Mouse (Mus musculus) forebrain, postnatal 0 days (tissue): ENCODE data around the gene Pym1. TPM values are rescaled to one million over a fixed set of nuclear protein-coding genes. Genes with fewer than 3 reads are reported as not detected.
"Not testable (repeated sequence)": the region's sequence is repeated elsewhere in the genome, so short reads cannot be mapped to it uniquely, and the experiment has no call there.

Experiments used
- ATAC-seq: fragments of 200-750 bp; cut with Nextera tagmentation; 2 replicates; pipeline ENCODE4 v1.8.0; 2017; ENCODE audit warnings: mild to moderate bottlenecking, moderate library complexity
- DNase-seq: peaks from one replicate; pipeline ENCODE4 v3.0.0-alpha.2; 2015
- H3K27ac ChIP-seq: fragments of 300-500 bp; sonication (generic); 2 replicates; pipeline ENCODE4 v1.5.1; 2014; ENCODE audit warnings: low read depth, mild to moderate bottlenecking, antibody characterized with exemption, low read length, moderate library complexity, mixed read lengths
- H3K27me3 ChIP-seq: fragments of 300-500 bp; sonication (generic); 2 replicates; pipeline ENCODE4 v1.6.1; 2014; ENCODE audit warnings: mild to moderate bottlenecking, low read length, mixed read lengths; ENCODE audit not compliant: insufficient read depth
- H3K36me3 ChIP-seq: fragments of 300-500 bp; sonication (generic); 2 replicates; pipeline ENCODE4 v1.6.1; 2014; ENCODE audit warnings: mild to moderate bottlenecking, moderate library complexity; ENCODE audit not compliant: insufficient read depth
- H3K4me1 ChIP-seq: fragments of 300-500 bp; sonication (generic); 2 replicates; pipeline ENCODE4 v1.6.1; 2014; ENCODE audit warnings: antibody characterized with exemption; ENCODE audit not compliant: insufficient read depth
- H3K4me2 ChIP-seq: fragments of 300-500 bp; sonication (generic); 2 replicates; pipeline ENCODE4 v1.6.1; 2014; ENCODE audit warnings: low read depth, mild to moderate bottlenecking, moderate library complexity
- H3K4me3 ChIP-seq: fragments of 300-500 bp; sonication (generic); 2 replicates; pipeline ENCODE4 v1.5.1; 2014; ENCODE audit warnings: low read depth, low read length, mixed read lengths
- H3K9ac ChIP-seq: fragments of 300-500 bp; sonication (generic); 2 replicates; pipeline ENCODE4 v1.6.1; 2014; ENCODE audit warnings: mild to moderate bottlenecking
- H3K9me3 ChIP-seq: fragments of 300-500 bp; sonication (generic); 2 replicates; pipeline ENCODE4 v1.6.1; 2016; ENCODE audit warnings: low read length
- CTCF ChIP-seq: sonication (generic); IDR thresholded peaks from 2 replicates; pipeline ENCODE4 v1.5.1; 2016; ENCODE audit warnings: antibody characterized with exemption, control low read depth, low read depth
- WGBS: fragments of 180-500 bp; shearing (Covaris S2); extraction: QIAGEN DNeasy Blood & Tissue Kit; methylation state at CpG from one replicate; pipeline ENCODE4 v1.1.7; 2014; 5-methylcytosine and 5-hydroxymethylcytosine counted together
- polyA plus RNA-seq: library from polyadenylated mRNA; unstranded; fragments of >200 nt; fragmentation: Nextera tagmentation; extraction: Ambion mirVana; gene quantifications from 2 replicates; pipeline ENCODE4 v1.2.1, GENCODE M21; 2015
- total RNA-seq: library from RNA; depleted of rRNA; stranded (reverse); fragments of >200 nt; gene quantifications from 2 replicates; pipeline ENCODE4 v1.2.3, GENCODE M21; 2014

Pym1 gene
- total and polyA plus RNA-seq, 2 experiments from 2014 or later, result 51.6 to 67.7 TPM

- peak within 1 kb of the TSS; percentile 93 for H3K4me2 ChIP-seq
- peak within 1 kb of the TSS; percentile 62 for H3K4me3 ChIP-seq
- peak; percentile 87 for DNase-seq
- H3K27me3 ChIP-seq, result no peaks in the 10 kb centered on the region
- no peaks in the 10 kb centered on the region for H3K9me3 ChIP-seq
- no peaks in the 10 kb centered on the region for H3K4me1 ChIP-seq
- H3K27ac ChIP-seq, result peak within 1 kb of the TSS; percentile 65; the same call in 1 of the 2 replicates
- H3K36me3 ChIP-seq, result no peaks in the 10 kb centered on the region
- ATAC-seq, result peak; percentile 96
- peak within 1 kb of the TSS; percentile 44 for H3K9ac ChIP-seq
- 3% methylated on average over 53 of the region's 62 CpGs for WGBS
- no peak for TF ChIP-seq CTCF
Observed at GRCm38 (mm10) chr10:128704491-128705316, 43.0 kb upstream of the Pym1 start, which contains the start of gene Cdk2. Cdk2 (minus strand) TSS chr10:128705031.

- Histone ChIP-seq H3K4me3 (peak overlapping the region; percentile 62), H3K9me3 (no peaks in the 10 kb centered on the region), H3K9ac (peak overlapping the region; percentile 44), H3K4me1 (no peaks in the 10 kb centered on the region), H3K27me3 (no peaks in the 10 kb centered on the region), H3K27ac (no peak overlapping the region), H3K36me3 (no peaks in the 10 kb centered on the region), H3K4me2 (peak overlapping the region; percentile 93)
- no peak for DNase-seq
- WGBS, result 8% methylated on average over 11 of the region's 11 CpGs
- TF ChIP-seq CTCF, result no peak
- ATAC-seq, result 0 out of 2 replicates have a peak, but pooled peaks have one; percentile 7
Observed at GRCm38 (mm10) chr10:128705317-128705693, 42.4 kb upstream of the Pym1 start.

GRCm38 (mm10) chr10:128711318-128711717 lies 36.4 kb upstream of the Pym1 start:
- H3K27ac ChIP-seq, result not testable (repeated sequence)

GRCm38 (mm10) chr10:128715559-128716537 lies 31.8 kb upstream of the Pym1 start:
- Histone ChIP-seq H3K27ac (no peak overlapping the region), H3K9ac (no peak overlapping the region), H3K27me3 (no peaks in the 10 kb centered on the region), H3K36me3 (0 out of 2 replicates have a peak, but pooled peaks cover 3% of the 10 kb centered on the region), H3K4me3 (no peak overlapping the region), H3K4me2 (no peak overlapping the region), H3K4me1 (no peaks in the 10 kb centered on the region), H3K9me3 (no peaks in the 10 kb centered on the region)
- ATAC-seq (no peak), DNase-seq (no peak)
- 88% methylated on average over 19 of the region's 19 CpGs for WGBS
- TF ChIP-seq CTCF, result no peak

More at GRCm38 (mm10) chr10:128711318-128711717, 36.4 kb upstream of the Pym1 start:
- WGBS, result 92% methylated on average over 7 of the region's 7 CpGs
- not testable (repeated sequence) for H3K9me3 ChIP-seq, DNase-seq, H3K36me3 ChIP-seq, ATAC-seq, H3K27me3 ChIP-seq, H3K4me2 ChIP-seq, H3K9ac ChIP-seq, H3K4me1 ChIP-seq, H3K4me3 ChIP-seq

GRCm38 (mm10) chr10:128725466-128725865 lies 22.2 kb upstream of the Pym1 start:
- not testable (repeated sequence) for ATAC-seq, H3K4me1 ChIP-seq, H3K4me2 ChIP-seq, H3K27ac ChIP-seq, DNase-seq, H3K9ac ChIP-seq, H3K27me3 ChIP-seq, H3K36me3 ChIP-seq, H3K9me3 ChIP-seq, H3K4me3 ChIP-seq
- WGBS, result 83% methylated on average over 3 of the region's 4 CpGs

GRCm38 (mm10) chr10:128728059-128728458 lies 19.6 kb upstream of the Pym1 start:
- Histone ChIP-seq H3K9ac (no peak overlapping the region), H3K4me1 (no peaks in the 10 kb centered on the region), H3K4me2 (no peak overlapping the region), H3K4me3 (no peak overlapping the region), H3K36me3 (no peaks in the 10 kb centered on the region), H3K9me3 (no peaks in the 10 kb centered on the region), H3K27ac (no peak overlapping the region), H3K27me3 (no peaks in the 10 kb centered on the region)
- ATAC-seq (no peak), DNase-seq (no peak)
- TF ChIP-seq CTCF, result no peak
- WGBS, result 74% methylated on average over 5 of the region's 5 CpGs
